Mouse (Mus musculus) liver, postnatal 0 days (tissue): Measurements from ENCODE around the gene Mta3. TPM values are rescaled to one million over a fixed set of nuclear protein-coding genes. Genes with fewer than 3 reads are reported as not detected.

Experiments
- ATAC-seq: fragments of 200-750 bp; cut with Nextera tagmentation; 2 replicates; pipeline ENCODE4 v1.8.0; 2017; ENCODE audit warnings: mild to moderate bottlenecking, moderate library complexity
- DNase-seq: peaks from one replicate; pipeline ENCODE4 v3.0.0-alpha.2; 2016
- H3K27ac ChIP-seq: fragments of 300-500 bp; sonication (generic); 2 replicates; pipeline ENCODE4 v1.5.1; 2014; ENCODE audit warnings: antibody characterized with exemption, moderate library complexity, mild to moderate bottlenecking, low read depth
- H3K27me3 ChIP-seq: fragments of 300-500 bp; sonication (generic); 2 replicates; pipeline ENCODE4 v1.6.1; 2014; ENCODE audit warnings: low read length, control low read depth, mixed read lengths; ENCODE audit not compliant: insufficient read depth
- H3K36me3 ChIP-seq: fragments of 300-500 bp; sonication (generic); replicated peaks from 2 replicates; pipeline ENCODE4 v1.6.1; 2014; ENCODE audit warnings: mild to moderate bottlenecking, control low read depth, low read length, moderate library complexity, mixed read lengths; ENCODE audit not compliant: insufficient read depth
- H3K4me1 ChIP-seq: fragments of 300-500 bp; sonication (generic); 2 replicates; pipeline ENCODE4 v1.6.1; 2014; ENCODE audit warnings: antibody characterized with exemption, mild to moderate bottlenecking, control low read depth; ENCODE audit not compliant: insufficient read depth
- H3K4me2 ChIP-seq: fragments of 300-500 bp; sonication (generic); 2 replicates; pipeline ENCODE4 v1.6.1; 2014; ENCODE audit warnings: low read depth, mild to moderate bottlenecking, low read length, moderate library complexity, mixed read lengths
- H3K4me3 ChIP-seq: fragments of 300-500 bp; sonication (generic); 2 replicates; pipeline ENCODE4 v1.5.1; 2014; ENCODE audit warnings: low read depth, low read length
- H3K9ac ChIP-seq: fragments of 300-500 bp; sonication (generic); replicated peaks from 2 replicates; pipeline ENCODE4 v1.6.1; 2014; ENCODE audit warnings: mild to moderate bottlenecking, moderate library complexity
- H3K9me3 ChIP-seq: fragments of 300-500 bp; sonication (generic); 2 replicates; pipeline ENCODE4 v1.6.1; 2016; ENCODE audit warnings: mild to moderate bottlenecking, control low read depth, low read length, mixed read lengths
- CTCF ChIP-seq: sonication (generic); IDR thresholded peaks from 2 replicates; pipeline ENCODE4 v1.5.1; 2016; ENCODE audit warnings: antibody characterized with exemption, low read depth
- EP300 ChIP-seq: IDR thresholded peaks from 2 replicates; pipeline ENCODE4 v1.6.1; 2016; ENCODE audit warnings: antibody characterized with exemption, low read depth, mild to moderate bottlenecking
- WGBS: fragments of 180-500 bp; shearing (Covaris S2); extraction: QIAGEN DNeasy Blood & Tissue Kit; methylation state at CpG from one replicate; pipeline ENCODE4 v1.1.7; 2014; ENCODE audit not compliant: insufficient replicate concordance; 5-methylcytosine and 5-hydroxymethylcytosine counted together
- polyA plus RNA-seq: library from polyadenylated mRNA; unstranded; fragments of >200 nt; fragmentation: Nextera tagmentation; extraction: Ambion mirVana; gene quantifications from 2 replicates; pipeline ENCODE4 v1.2.1, GENCODE M21; 2015

The Mta3 gene
- polyA plus RNA-seq, 1 experiment from 2014 or later: 28.1 TPM

GRCm38 (mm10) chr17:83861444-83862133, 155.6 kb downstream of the Mta3 start:
- peak; percentile 97 for DNase-seq
- 2% methylated on average over 62 of the region's 62 CpGs for WGBS

GRCm38 (mm10) chr17:83862134-83862881, 156.3 kb downstream of the Mta3 start:
- H3K27me3 ChIP-seq: 0 out of 2 replicates have a peak, but pooled peaks cover 3% of the 10 kb centered on the region
- peak overlapping the region; percentile 76 for H3K4me3 ChIP-seq
- ATAC-seq (peak; percentile 47), DNase-seq (peak; percentile 62)
- H3K4me2 ChIP-seq: peak overlapping the region; percentile 78
- peak overlapping the region; percentile 82 for H3K9ac ChIP-seq
- under 1% methylated on average over 24 of the region's 27 CpGs for WGBS
- no peaks in the 10 kb centered on the region for H3K36me3 ChIP-seq
- TF ChIP-seq EP300 (no peak), CTCF (no peak)
- peaks cover 11% of the 10 kb centered on the region for H3K4me1 ChIP-seq
- no peaks in the 10 kb centered on the region for H3K9me3 ChIP-seq
- peak overlapping the region; percentile 64 for H3K27ac ChIP-seq

More at GRCm38 (mm10) chr17:83861444-83862133, 155.6 kb downstream of the Mta3 start:
- Histone ChIP-seq H3K4me2 (peak overlapping the region; percentile 78), H3K27me3 (0 out of 2 replicates have a peak, but pooled peaks cover 3% of the 10 kb centered on the region), H3K4me3 (peak overlapping the region; percentile 76), H3K4me1 (peaks cover 11% of the 10 kb centered on the region), H3K9ac (peak overlapping the region; percentile 82), H3K36me3 (no peaks in the 10 kb centered on the region), H3K27ac (peak overlapping the region; percentile 85), H3K9me3 (no peaks in the 10 kb centered on the region)
- ATAC-seq: peak; percentile 92
- peak; percentile 10; the same call in 1 of the 2 replicates for TF ChIP-seq CTCF
- no peak for TF ChIP-seq EP300

GRCm38 (mm10) chr17:83865366-83865765, 159.4 kb downstream of the Mta3 start:
- no peak for TF ChIP-seq CTCF
- no peak for TF ChIP-seq EP300
- no peak overlapping the region for H3K4me2 ChIP-seq
- peaks cover 9% of the 10 kb centered on the region for H3K4me1 ChIP-seq
- ATAC-seq (no peak), DNase-seq (no peak)
- no peaks in the 10 kb centered on the region for H3K36me3 ChIP-seq
- no peak overlapping the region for H3K27ac ChIP-seq
- H3K9me3 ChIP-seq: no peaks in the 10 kb centered on the region
- H3K27me3 ChIP-seq: 0 out of 2 replicates have a peak, but pooled peaks cover 3% of the 10 kb centered on the region
- WGBS: 75% methylated on average over 7 of the region's 7 CpGs
- H3K9ac ChIP-seq: no peak overlapping the region
- H3K4me3 ChIP-seq: no peak overlapping the region

DNA sequence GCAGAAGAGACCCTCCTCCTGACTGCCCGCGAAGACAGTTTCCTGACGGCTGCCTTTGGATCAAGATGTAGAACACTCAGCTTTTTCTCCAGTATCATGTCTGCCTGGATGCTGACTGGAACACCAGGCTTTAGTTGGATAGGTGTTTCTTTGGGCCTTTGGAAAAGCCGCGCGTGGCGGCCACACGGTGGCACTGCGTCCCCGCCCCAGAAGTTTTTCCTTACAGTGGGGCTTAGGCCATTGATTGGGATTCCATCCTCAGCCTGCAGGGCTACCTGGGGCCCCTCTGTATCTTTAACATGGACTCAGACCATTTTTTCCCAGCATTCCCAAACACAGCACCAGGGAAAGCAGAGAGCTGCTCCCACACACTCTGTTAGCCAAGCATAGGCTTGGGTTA, 160.6 kb downstream of the Mta3 start:
- TF ChIP-seq EP300 (no peak), CTCF (peak; percentile 69)
- no peak overlapping the region for H3K9ac ChIP-seq
- H3K36me3 ChIP-seq: no peaks in the 10 kb centered on the region
- no peak overlapping the region for H3K27ac ChIP-seq
- H3K4me2 ChIP-seq: no peak overlapping the region
- no peaks in the 10 kb centered on the region for H3K9me3 ChIP-seq
- no peak overlapping the region for H3K4me3 ChIP-seq
- H3K4me1 ChIP-seq: peaks cover 9% of the 10 kb centered on the region
- WGBS: 31% methylated on average over 10 of the region's 10 CpGs
- peak; percentile 46 for DNase-seq
- no peak for ATAC-seq
- 0 out of 2 replicates have a peak, but pooled peaks cover 3% of the 10 kb centered on the region for H3K27me3 ChIP-seq

DNA sequence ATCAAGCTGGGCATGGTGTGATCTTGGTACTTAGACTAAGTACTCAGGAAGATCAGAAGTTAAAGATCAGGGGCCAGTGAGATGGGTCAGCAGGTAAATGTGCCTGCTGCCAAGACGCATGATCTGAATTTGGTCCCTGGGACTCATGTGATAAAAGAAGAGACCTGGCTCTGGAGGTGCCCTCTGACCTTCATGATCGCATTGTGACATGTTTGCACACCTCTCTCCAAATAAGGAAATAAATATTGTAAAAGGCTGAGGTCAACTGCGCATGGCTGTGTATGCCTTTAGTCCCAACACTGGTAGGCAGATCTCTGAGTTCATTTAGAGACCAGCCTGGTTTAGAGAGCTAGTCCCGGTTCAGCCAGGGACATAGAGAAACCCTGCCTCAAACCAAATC, 164.4 kb downstream of the Mta3 start:
- Histone ChIP-seq H3K4me1 (no peaks in the 10 kb centered on the region), H3K27ac (no peak overlapping the region), H3K9me3 (no peaks in the 10 kb centered on the region), H3K36me3 (no peaks in the 10 kb centered on the region), H3K27me3 (no peaks in the 10 kb centered on the region), H3K9ac (no peak overlapping the region), H3K4me3 (no peak overlapping the region), H3K4me2 (no peak overlapping the region)
- WGBS: 60% methylated on average over 4 of the region's 4 CpGs
- DNase-seq: no peak
- TF ChIP-seq CTCF (no peak), EP300 (no peak)
- peak; percentile 55 for ATAC-seq

Other genes starting within 250 kb of the Mta3 start
- 112 and 119 TPM in 2 replicates for gene Cox7a2l, start 188.8 kb upstream of the Mta3 start, polyA plus RNA-seq
- not detected in 2 replicates for gene Kcng3, start 74.3 kb upstream of the Mta3 start, polyA plus RNA-seq
- 93.3 and 104 TPM in 2 replicates for gene Haao, start 141.8 kb downstream of the Mta3 start, polyA plus RNA-seq